Mouse (Mus musculus): Measurements from ENCODE around the gene Grik5.

Grik5 gene

GRCm38 (mm10) chr7:25071979-25072715 is at the start of gene Grik5, which contains the start of gene Zfp574:
TSS of gene Grik5 (minus strand) at chr7:25072346.
TSS of gene Zfp574 (plus strand) at chr7:25072567.
- peak; percentile 44 to 58 for DNase-seq

- no peak for DNase-seq
These were observed 49.2 kb upstream of the Grik5 start for GRCm38 (mm10) chr7:25121240-25121786.

- peak; percentile 15 to 42 for DNase-seq
These were observed 48.1 kb upstream of the Grik5 start for GRCm38 (mm10) chr7:25120061-25120834.

GRCm38 (mm10) chr7:25112956-25113603 is 40.9 kb upstream of the Grik5 start:
- no peak for DNase-seq

GRCm38 (mm10) chr7:25112178-25112955 is 40.2 kb upstream of the Grik5 start:
- DNase-seq, result no peak

GRCm38 (mm10) chr7:25110336-25110735 is 38.2 kb upstream of the Grik5 start:
- DNase-seq, result no peak

GRCm38 (mm10) chr7:25109355-25109754 is 37.2 kb upstream of the Grik5 start:
- DNase-seq, result no peak

- peak in 1 of 2 experiments; percentile 12 for DNase-seq
These were observed 34.8 kb upstream of the Grik5 start for GRCm38 (mm10) chr7:25106790-25107502.

GRCm38 (mm10) chr7:25105411-25106160 is 33.4 kb upstream of the Grik5 start:
- peak; percentile 83 to 85 for DNase-seq

GRCm38 (mm10) chr7:25099581-25099980 is 27.4 kb upstream of the Grik5 start:
- no peak for DNase-seq

GRCm38 (mm10) chr7:25098169-25098568 is 26.0 kb upstream of the Grik5 start:
- no peak for DNase-seq

- no peak for DNase-seq
These were observed 17.7 kb upstream of the Grik5 start for GRCm38 (mm10) chr7:25089875-25090274.

- no peak for DNase-seq
These were observed 16.8 kb upstream of the Grik5 start for GRCm38 (mm10) chr7:25088968-25089367.

- no peak for DNase-seq
These were observed 16.4 kb upstream of the Grik5 start for GRCm38 (mm10) chr7:25088531-25088930.

- no peak for DNase-seq
These were observed 15.8 kb upstream of the Grik5 start for GRCm38 (mm10) chr7:25087972-25088371.

GRCm38 (mm10) chr7:25087256-25087912 is 15.2 kb upstream of the Grik5 start:
- no peak for DNase-seq

- no peak for DNase-seq
These were observed 14.5 kb upstream of the Grik5 start for GRCm38 (mm10) chr7:25086656-25087055.

GRCm38 (mm10) chr7:25084621-25085020 is 12.5 kb upstream of the Grik5 start:
- no peak for DNase-seq

- peak; percentile 45 to 65 for DNase-seq
These were observed 10.4 kb upstream of the Grik5 start for GRCm38 (mm10) chr7:25082510-25082909.

GRCm38 (mm10) chr7:25080431-25080830 is 8.3 kb upstream of the Grik5 start:
- DNase-seq, result no peak
